Mouse (Mus musculus) MEL (cell line): ENCODE measurements around the gene Sema3a. TPM values are rescaled to one million over a fixed set of nuclear protein-coding genes. Genes with fewer than 3 reads are reported as not detected.

ENCODE experiments used
- DNase-seq: peaks from one replicate; pipeline ENCODE4 v3.0.0; 2011; ENCODE audit warnings: low read depth, low spot score
- H3K27ac ChIP-seq: 2 replicates; pipeline ENCODE4 v1.5.1; 2012; ENCODE audit warnings: low read depth, mild to moderate bottlenecking, control low read depth, low read length, moderate library complexity; ENCODE audit not compliant: control insufficient read depth
- H3K27me3 ChIP-seq, 2 experiments: fragments of 150-350 bp in 1 of 2; sonication (generic) in 1 of 2; 2 replicates each; pipeline ENCODE4 v1.6.1; 2012; ENCODE audit warnings: low read length in 2 of 2, mild to moderate bottlenecking in 2 of 2, improper control_type of control experiment in 1 of 2, moderate library complexity in 1 of 2; ENCODE audit not compliant: insufficient read depth in 2 of 2, control insufficient read depth in 1 of 2
- H3K36me3 ChIP-seq, 2 experiments: 2 replicates each; pipeline ENCODE4 v1.6.1; 2012 to 2014; ENCODE audit warnings: low read length in 2 of 2, improper control_type of control experiment in 1 of 2, inconsistent platforms in 1 of 2, mild to moderate bottlenecking in 1 of 2; ENCODE audit not compliant: insufficient read depth in 2 of 2, control insufficient read depth in 1 of 2
- H3K4me1 ChIP-seq, 2 experiments: fragments of 150-350 bp in 1 of 2; sonication (generic) in 1 of 2; 2 replicates each; pipeline ENCODE4 v1.6.1; 2012; ENCODE audit warnings: low read length in 2 of 2, improper control_type of control experiment in 1 of 2, mild to moderate bottlenecking in 1 of 2; ENCODE audit not compliant: insufficient read depth in 2 of 2, control insufficient read depth in 1 of 2
- H3K4me3 ChIP-seq, 2 experiments: fragments of 150-350 bp in 1 of 2; sonication (generic) in 1 of 2; 2 replicates each; pipeline ENCODE4 v1.5.1; 2012; ENCODE audit warnings: low read depth in 2 of 2, low read length in 2 of 2, mild to moderate bottlenecking in 2 of 2, moderate library complexity in 2 of 2, control low read depth in 1 of 2, improper control_type of control experiment in 1 of 2; ENCODE audit not compliant: control insufficient read depth in 1 of 2, insufficient read depth in 1 of 2
- H3K79me2 ChIP-seq: 2 replicates; pipeline ENCODE4 v1.6.1; 2012; ENCODE audit warnings: mild to moderate bottlenecking, low read length, moderate library complexity; ENCODE audit not compliant: control insufficient read depth, poor library complexity, insufficient read depth
- H3K9ac ChIP-seq: 2 replicates; pipeline ENCODE4 v1.6.1; 2012; ENCODE audit warnings: low read depth, mild to moderate bottlenecking, control low read depth, low read length, moderate library complexity; ENCODE audit not compliant: control insufficient read depth, poor library complexity, severe bottlenecking
- H3K9me3 ChIP-seq: fragments of 150-350 bp; sonication (generic); replicated peaks from 2 replicates; pipeline ENCODE4 v1.6.1; 2012; ENCODE audit warnings: mild to moderate bottlenecking, low read length, improper control_type of control experiment, moderate library complexity; ENCODE audit not compliant: insufficient read depth
- BHLHE40 ChIP-seq: IDR thresholded peaks from 2 replicates; pipeline ENCODE4 v1.6.1; 2012; ENCODE audit warnings: low read depth, mild to moderate bottlenecking, inconsistent platforms, low read length, improper control_type of control experiment, borderline replicate concordance
- CHD1 ChIP-seq: IDR thresholded peaks from 2 replicates; pipeline ENCODE4 v1.6.1; 2012; ENCODE audit warnings: low read depth, mild to moderate bottlenecking, inconsistent platforms, low read length, improper control_type of control experiment
- CHD2 ChIP-seq: IDR thresholded peaks from 2 replicates; pipeline ENCODE4 v1.6.1; 2011; ENCODE audit warnings: low read length, improper control_type of control experiment
- CTCF ChIP-seq, 3 experiments: IDR thresholded peaks in 2 of 3; conservative IDR thresholded peaks in 1 of 3; 2 replicates each; pipeline ENCODE4 v1.5.1; 2011 to 2012; ENCODE audit warnings: low read length in 3 of 3, low read depth in 2 of 3, mild to moderate bottlenecking in 2 of 3, improper control_type of control experiment in 1 of 3, inconsistent platforms in 1 of 3, mixed read lengths in 1 of 3, moderate library complexity in 1 of 3; ENCODE audit not compliant: control insufficient read depth in 1 of 3, insufficient read depth in 1 of 3, poor library complexity in 1 of 3, severe bottlenecking in 1 of 3
- E2F4 ChIP-seq: IDR thresholded peaks from 2 replicates; pipeline ENCODE4 v1.6.1; 2011; ENCODE audit warnings: low read depth, low read length, improper control_type of control experiment, borderline replicate concordance
- ELF1 ChIP-seq: IDR thresholded peaks from 2 replicates; pipeline ENCODE4 v1.6.1; 2014; ENCODE audit warnings: low read depth, mild to moderate bottlenecking, inconsistent platforms, low read length, improper control_type of control experiment, moderate library complexity
- GATA1 ChIP-seq: IDR thresholded peaks from 2 replicates; pipeline ENCODE4 v1.6.1; 2011; ENCODE audit warnings: low read depth, low read length, improper control_type of control experiment
- JUND ChIP-seq: IDR thresholded peaks from 2 replicates; pipeline ENCODE4 v1.6.1; 2011; ENCODE audit warnings: low read depth, mild to moderate bottlenecking, improper control_type of control experiment, low read length
- KAT2A ChIP-seq: conservative IDR thresholded peaks from 2 replicates; pipeline ENCODE4 v1.6.1; 2012; ENCODE audit warnings: low read depth, low read length, improper control_type of control experiment, inconsistent platforms
- MEF2A ChIP-seq: IDR thresholded peaks from 2 replicates; pipeline ENCODE4 v1.6.1; 2014; ENCODE audit warnings: low read depth, mild to moderate bottlenecking, inconsistent platforms, low read length, improper control_type of control experiment; ENCODE audit not compliant: poor library complexity, insufficient replicate concordance, severe bottlenecking; ENCODE audit errors: extremely low read depth
- MXI1 ChIP-seq: IDR thresholded peaks from 2 replicates; pipeline ENCODE4 v1.6.1; 2011; ENCODE audit warnings: mild to moderate bottlenecking, low read depth, low read length, improper control_type of control experiment
- MYC ChIP-seq: IDR thresholded peaks from 2 replicates; pipeline ENCODE4 v1.6.1; 2011; ENCODE audit warnings: low read depth, mild to moderate bottlenecking, low read length, improper control_type of control experiment, moderate library complexity
- NRF1 ChIP-seq: IDR thresholded peaks from 2 replicates; pipeline ENCODE4 v1.6.1; 2014; ENCODE audit warnings: low read depth, mild to moderate bottlenecking, inconsistent platforms, low read length, improper control_type of control experiment, moderate library complexity; ENCODE audit not compliant: poor library complexity, insufficient read depth, severe bottlenecking
- TCF12 ChIP-seq: IDR thresholded peaks from 2 replicates; pipeline ENCODE4 v1.6.1; 2014; ENCODE audit warnings: low read depth, mild to moderate bottlenecking, inconsistent platforms, low read length, improper control_type of control experiment, moderate library complexity
- USF2 ChIP-seq, 2 experiments: IDR thresholded peaks; 2 replicates each; pipeline ENCODE4 v1.6.1; 2011 to 2012; ENCODE audit warnings: improper control_type of control experiment in 2 of 2, low read length in 2 of 2, borderline replicate concordance in 1 of 2, inconsistent platforms in 1 of 2, low read depth in 1 of 2, mild to moderate bottlenecking in 1 of 2; ENCODE audit not compliant: insufficient read depth in 1 of 2
- ZKSCAN1 ChIP-seq: IDR thresholded peaks from 2 replicates; pipeline ENCODE4 v1.6.1; 2012; ENCODE audit warnings: low read depth, mild to moderate bottlenecking, inconsistent platforms, low read length, improper control_type of control experiment, moderate library complexity
- ZMIZ1 ChIP-seq: IDR thresholded peaks from 2 replicates; pipeline ENCODE4 v1.6.1; 2012; ENCODE audit warnings: low read depth, mild to moderate bottlenecking, inconsistent platforms, low read length, improper control_type of control experiment, moderate library complexity
- polyA plus RNA-seq, 2 experiments: library from polyadenylated mRNA; stranded (reverse) in 1 of 2; unstranded in 1 of 2; fragments of >175 nt in 1 of 2; fragments of >200 nt in 1 of 2; gene quantifications; 2 replicates each; pipeline versions ENCODE4 v1.2.1 to v1.2.4; 2012; ENCODE audit warnings: low replicate concordance in 2 of 2, low read depth in 1 of 2; ENCODE audit not compliant: insufficient read length in 2 of 2, insufficient read depth in 1 of 2, missing spikeins in 1 of 2
- total RNA-seq: library from RNA; depleted of rRNA; stranded (reverse); fragments of 300-350 nt; gene quantifications from 2 replicates; pipeline ENCODE4 v1.2.3, GENCODE M21; 2012

Gene Sema3a
- total and polyA plus RNA-seq, 3 experiments, result not detected

GRCm38 (mm10) chr5:13337665-13338064 lies 212.5 kb downstream of the Sema3a start:
- no peaks in the 10 kb centered on the region for H3K4me1 ChIP-seq
- H3K9ac ChIP-seq, result no peak overlapping the region

GRCm38 (mm10) chr5:13347068-13347467 lies 221.9 kb downstream of the Sema3a start:
- DNase-seq, result no peak
- Histone ChIP-seq H3K36me3 (no peaks in the 10 kb centered on the region), H3K9me3 (no peaks in the 10 kb centered on the region), H3K27me3 (no peaks in the 10 kb centered on the region), H3K79me2 (no peaks in the 10 kb centered on the region), H3K4me3 (no peak overlapping the region), H3K4me1 (no peaks in the 10 kb centered on the region), H3K9ac (no peak overlapping the region), H3K27ac (no peak overlapping the region)
- TF ChIP-seq ZKSCAN1 (no peak), MXI1 (no peak), CTCF (IDR thresholded peaks at IDR 0.05 in 2 of 3, conservative IDR thresholded peaks at IDR 0.05 in 1 of 3; ENCODE audit: control insufficient read depth in 1 of 3, insufficient read depth in 1 of 3, low read depth in 2 of 3, low read length in 3 of 3, poor library complexity in 1 of 3, severe bottlenecking in 1 of 3) (no peak)

More at GRCm38 (mm10) chr5:13337665-13338064, 212.5 kb downstream of the Sema3a start:
- TF ChIP-seq USF2 (IDR thresholded peaks at IDR 0.05; ENCODE audit: borderline replicate concordance in 1 of 2, insufficient read depth in 1 of 2, low read depth in 1 of 2, low read length in 2 of 2) (no peak), JUND (no peak), ZMIZ1 (no peak), KAT2A (no peak), ELF1 (no peak), MEF2A (no peak), CHD1 (no peak), MYC (no peak), TCF12 (no peak), BHLHE40 (no peak), E2F4 (no peak), MXI1 (no peak), NRF1 (no peak), CHD2 (no peak), GATA1 (no peak)
- DNase-seq, result no peak
- Histone ChIP-seq H3K79me2 (no peaks in the 10 kb centered on the region), H3K36me3 (no peaks in the 10 kb centered on the region), H3K9me3 (no peaks in the 10 kb centered on the region; the same call in 1 of the 2 replicates), H3K27me3 (no peaks in the 10 kb centered on the region), H3K27ac (no peak overlapping the region), H3K4me3 (no peak overlapping the region)
